Mouse (Mus musculus) kidney, adult 10 weeks (tissue): ENCODE measurements around the gene Ccdc137. TPM values are rescaled to one million over a fixed set of nuclear protein-coding genes. Genes with fewer than 3 reads are reported as not detected.

Experiments
- polyA plus RNA-seq: library from polyadenylated mRNA; stranded (reverse); fragments of 350-450 nt; fragmentation: Illumina TruSeq; extraction: RNeasy Lipid Tissue Mini Kit (QIAGEN cat#74804); gene quantifications from one replicate; pipeline ENCODE4 v1.2.3, GENCODE M21; 2014; ENCODE audit warnings: low read depth, low replicate concordance

Ccdc137 gene
- polyA plus RNA-seq, result 12.8 TPM

DNA sequence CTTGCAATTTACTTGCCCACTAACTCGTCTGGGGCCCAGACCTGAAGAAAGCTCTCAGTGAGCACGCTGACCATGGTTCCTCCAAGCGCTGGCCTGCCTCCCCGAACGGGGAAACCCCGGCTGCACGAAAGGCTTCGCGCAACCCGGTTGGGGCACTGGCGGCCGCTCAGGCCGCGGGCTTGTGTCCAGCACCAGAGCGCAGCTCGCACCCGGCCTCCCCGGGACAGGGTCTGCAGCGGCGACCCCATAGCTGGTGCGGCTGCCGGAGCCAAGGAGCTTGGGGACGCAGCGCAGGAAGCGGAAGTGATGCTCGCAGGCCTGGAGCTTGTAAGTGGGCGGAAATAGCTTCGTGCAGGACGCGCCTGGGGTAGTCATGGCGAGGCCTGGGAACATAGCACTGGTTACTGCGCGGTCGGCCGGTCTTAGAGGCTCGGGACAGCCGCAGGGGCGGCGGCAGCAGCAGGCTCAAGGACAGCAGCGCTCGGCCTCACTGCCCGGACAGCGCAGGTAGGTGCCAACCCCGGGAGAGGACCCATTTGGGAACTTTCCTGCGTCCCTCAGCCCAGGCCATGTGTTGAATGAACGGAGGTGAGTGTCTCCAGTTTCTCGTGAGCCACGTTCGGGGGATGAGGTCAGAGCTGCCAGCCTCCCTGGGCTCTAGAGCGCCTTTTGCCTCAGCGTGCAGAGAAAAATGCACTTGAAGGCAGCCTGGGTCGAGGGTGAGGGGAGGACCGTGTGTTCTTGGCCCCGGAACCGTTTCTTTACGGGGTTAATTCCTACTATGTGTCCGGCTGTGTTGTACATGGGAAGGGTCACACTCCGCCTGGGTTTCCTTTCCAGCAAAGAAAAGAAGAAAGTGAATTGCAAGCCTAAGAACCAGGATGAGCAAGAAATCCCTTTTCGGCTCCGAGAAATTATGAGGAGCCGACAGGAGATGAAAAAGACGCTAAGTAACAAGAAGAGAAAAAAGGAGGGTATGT, at the start of gene Ccdc137, which contains the start of gene Oxld1:
Gene Ccdc137, plus strand, starts transcription at position 344 of the 980 bp plus-strand sequence.
Gene Oxld1, minus strand, starts transcription at position 297 of the 980 bp plus-strand sequence.

DNA sequence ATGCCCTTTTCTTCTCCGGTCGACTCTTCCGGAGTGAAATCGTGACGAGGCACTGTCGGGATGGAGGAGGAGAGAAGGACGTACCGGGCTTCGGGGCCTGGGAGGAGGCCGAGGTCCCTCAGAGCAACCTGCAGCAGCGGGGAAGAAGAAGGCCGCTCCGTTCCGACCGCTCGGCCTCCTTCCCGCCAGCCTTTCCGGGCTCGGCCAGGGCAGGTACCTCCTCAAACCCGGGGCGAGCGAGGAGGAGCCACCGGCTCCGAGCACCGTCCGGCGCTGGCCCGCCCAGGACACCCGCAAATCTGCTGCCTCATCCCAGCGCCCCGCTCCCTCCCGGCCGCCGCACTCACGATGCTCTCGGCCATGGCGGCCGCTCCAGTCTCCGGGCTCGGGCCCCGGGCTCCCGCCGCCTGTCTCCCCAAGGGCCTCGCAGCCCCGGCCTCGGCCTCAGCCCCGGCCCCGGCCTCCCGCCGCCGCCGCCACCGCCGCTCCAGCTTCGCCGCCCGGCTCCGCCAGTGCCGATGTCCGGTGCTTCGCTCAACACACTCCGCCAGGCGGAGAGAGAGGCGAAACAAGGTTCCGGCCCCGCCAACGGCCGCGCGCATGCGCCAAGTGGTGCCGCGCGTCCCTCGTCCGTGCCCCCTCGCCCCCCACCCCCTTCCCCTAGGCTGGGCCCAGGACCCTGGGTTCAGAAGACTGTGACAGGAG, 20.6 kb upstream of the Ccdc137 start, which contains the start of gene Nploc4:
Gene Nploc4, minus strand, starts transcription at position 557 of the 705 bp plus-strand sequence.

DNA sequence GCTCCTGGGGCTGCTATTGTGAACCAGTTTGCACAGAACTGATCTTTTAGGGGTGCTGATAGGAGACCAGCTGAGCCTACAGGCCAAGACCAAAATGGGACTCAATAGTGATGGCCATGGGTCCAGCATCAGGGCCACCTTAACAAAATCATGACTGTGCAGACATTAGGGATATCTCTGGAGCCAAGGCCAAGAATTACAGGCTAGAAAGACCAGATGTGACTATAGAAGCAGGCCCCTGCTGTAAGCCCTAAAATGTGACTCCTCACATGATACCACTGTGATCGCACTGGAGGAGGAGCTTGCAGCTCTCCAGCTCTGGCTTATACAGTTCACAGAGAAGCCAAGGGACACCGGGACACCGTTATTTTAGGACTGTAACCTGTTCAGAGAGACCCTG, 15.6 kb upstream of the Ccdc137 start, which contains the start of gene Tspan10:
Gene Tspan10, plus strand, starts transcription at position 301 of the 400 bp plus-strand sequence.

DNA sequence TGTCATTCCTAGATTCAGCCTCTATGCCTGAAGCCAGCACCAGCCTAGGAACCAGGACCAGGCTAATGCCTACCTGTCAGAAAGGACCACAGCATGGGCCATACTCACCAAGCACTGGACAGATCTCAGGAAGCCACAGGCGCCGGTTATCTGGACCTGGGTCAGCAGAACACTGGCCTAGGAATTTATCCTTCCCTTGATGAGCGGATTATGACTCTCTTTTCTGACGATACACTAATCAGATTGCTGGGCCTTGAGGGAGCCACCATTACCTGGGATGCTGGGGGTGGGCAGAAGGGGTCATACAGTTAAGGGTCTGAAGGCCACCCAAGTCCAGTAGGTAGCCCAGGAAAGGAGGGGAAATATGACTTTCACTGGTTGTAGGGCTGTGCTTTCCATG, 4.6 kb upstream of the Ccdc137 start, which contains the start of gene Pde6g:
Gene Pde6g, minus strand, starts transcription at position 195 of the 400 bp plus-strand sequence.

DNA sequence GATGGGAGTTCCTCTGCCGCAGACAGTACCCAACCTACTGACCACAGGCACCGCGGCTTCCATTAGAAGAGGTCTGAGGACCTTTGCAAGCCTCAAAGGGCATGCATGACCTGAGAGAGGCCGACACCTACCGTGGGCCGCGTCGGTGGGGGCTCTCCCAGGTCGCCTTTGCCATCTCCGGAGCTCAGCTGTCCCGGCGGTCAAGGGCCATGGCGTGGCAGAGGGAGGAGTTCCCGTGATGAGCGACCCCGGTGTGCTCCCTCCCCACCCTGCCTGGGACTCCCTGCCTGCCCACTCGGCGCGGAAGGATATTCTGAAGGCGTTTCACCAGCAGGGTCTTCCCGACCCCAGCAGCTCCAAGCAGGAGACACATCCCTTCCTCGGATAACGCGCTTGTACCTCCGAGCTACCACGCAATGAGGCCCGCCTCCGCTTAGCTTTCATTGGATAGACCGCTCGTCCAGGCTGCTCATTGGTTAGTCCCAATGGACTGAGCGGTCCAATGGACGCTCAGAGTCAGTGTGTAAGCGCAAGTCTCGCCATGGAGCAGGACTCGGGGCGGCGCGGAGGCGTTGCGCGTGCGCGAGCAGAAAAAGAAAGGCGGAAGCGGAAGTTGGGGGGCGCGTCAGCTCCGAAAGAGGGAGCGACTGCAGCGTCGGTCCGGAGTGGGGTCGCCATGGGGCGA, 9.3 kb downstream of the Ccdc137 start, which contains the start of gene Arl16:
Gene Arl16, minus strand, starts transcription at position 557 of the 685 bp plus-strand sequence.

DNA sequence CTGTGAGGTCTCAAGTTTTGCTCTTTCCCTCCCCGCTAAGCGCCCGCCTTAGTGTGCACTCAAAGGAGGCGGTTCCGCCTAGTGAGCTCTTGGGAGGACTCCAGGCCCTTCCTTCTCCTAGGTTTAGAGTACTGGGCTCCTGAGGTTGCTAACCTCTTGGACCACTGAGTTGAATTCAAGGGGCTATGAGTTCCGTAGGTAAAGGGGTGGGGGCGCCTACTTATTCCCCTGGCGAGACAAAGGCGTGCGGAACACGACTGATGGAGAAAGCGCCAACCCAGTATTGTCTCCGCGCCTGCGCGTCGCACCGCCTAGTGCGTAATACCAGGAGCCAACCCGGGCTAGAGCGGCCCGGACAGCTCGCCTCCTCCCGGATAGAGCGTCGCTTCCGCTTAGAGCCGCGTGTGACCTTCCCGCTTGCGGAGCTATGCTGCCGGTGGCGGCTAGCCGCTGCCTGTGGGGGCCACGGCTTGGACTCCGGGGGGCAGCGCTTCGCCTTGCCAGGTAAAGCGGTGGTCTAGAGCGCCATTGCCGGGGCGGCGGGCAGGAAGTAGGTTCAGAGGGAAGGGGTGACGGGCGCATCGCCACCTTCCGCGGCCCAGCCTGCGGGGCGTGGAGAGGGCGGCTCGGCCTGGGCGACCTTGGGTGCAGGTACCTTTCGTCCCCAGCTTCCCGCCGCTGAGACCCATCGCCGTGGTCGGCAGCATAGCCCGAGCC, 26.5 kb downstream of the Ccdc137 start, which contains the start of gene Mrpl12:
Gene Mrpl12, plus strand, starts transcription at position 349 of the 717 bp plus-strand sequence.

DNA sequence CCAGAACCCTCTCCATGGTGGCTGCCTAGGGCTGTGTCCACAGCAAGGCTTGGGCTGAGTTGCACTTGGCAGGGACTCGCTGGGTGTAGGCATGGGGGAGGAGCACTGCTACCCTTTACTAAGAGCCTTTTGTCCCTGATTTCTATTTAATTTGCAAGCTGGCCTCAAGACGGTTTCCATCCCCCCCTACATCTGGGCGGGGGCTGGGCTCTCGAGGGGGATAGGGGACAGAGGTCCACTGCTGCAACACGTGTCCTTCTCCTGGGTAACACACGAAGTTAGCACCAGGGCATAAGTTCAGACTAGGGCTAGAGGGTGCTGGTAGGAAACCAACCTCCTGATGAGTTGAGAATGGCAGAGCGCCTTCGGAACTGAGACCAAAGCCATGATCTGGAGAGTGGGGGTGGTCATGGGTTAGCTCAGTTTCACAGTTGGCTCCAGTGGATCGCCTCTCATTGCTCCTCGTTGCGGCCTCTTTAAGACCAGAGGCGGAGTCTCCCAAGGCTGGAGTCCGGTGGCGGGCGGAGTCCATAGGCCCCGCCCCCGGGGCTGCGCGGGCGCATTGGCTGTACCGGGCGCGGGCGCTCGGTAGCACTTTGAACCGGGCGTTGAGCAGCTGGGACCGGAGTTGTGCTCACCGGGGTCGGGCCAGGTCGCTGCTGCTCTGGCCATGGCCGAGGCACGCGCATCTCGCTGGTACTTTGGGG, 33.6 kb downstream of the Ccdc137 start, which contains the start of gene Slc25a10:
Gene Slc25a10, plus strand, starts transcription at position 524 of the 707 bp plus-strand sequence.

Other genes with a start within 250 kb of the Ccdc137 start
- 1.1 TPM for gene Bahcc1, start 225.2 kb upstream of the Ccdc137 start, polyA plus RNA-seq
- gene Actg1, start 109.6 kb upstream of the Ccdc137 start, polyA plus RNA-seq, result 656 TPM
- not detected for gene Fscn2, start 96.6 kb upstream of the Ccdc137 start, polyA plus RNA-seq
- not detected for gene Faap100, start 79.4 kb upstream of the Ccdc137 start, polyA plus RNA-seq
- 13.1 TPM for gene Nploc4, start 20.4 kb upstream of the Ccdc137 start, polyA plus RNA-seq
- not detected for gene Tspan10, start 15.5 kb upstream of the Ccdc137 start, polyA plus RNA-seq
- gene Pde6g, start 4.6 kb upstream of the Ccdc137 start, polyA plus RNA-seq, result not detected
- not detected for gene Oxld1, start within 50 bp of the Ccdc137 start, polyA plus RNA-seq
- 9.9 TPM for gene Arl16, start 9.5 kb downstream of the Ccdc137 start, polyA plus RNA-seq
- 6.1 TPM for gene Mrpl12, start 26.5 kb downstream of the Ccdc137 start, polyA plus RNA-seq
- gene Slc25a10, start 33.7 kb downstream of the Ccdc137 start, polyA plus RNA-seq, result 2.5 TPM
- 2.3 TPM for gene Gcgr, start 72.6 kb downstream of the Ccdc137 start, polyA plus RNA-seq
- gene Mcrip1, start 91.6 kb downstream of the Ccdc137 start, polyA plus RNA-seq, result 0.89 TPM
- not detected for gene Ppp1r27, start 93.0 kb downstream of the Ccdc137 start, polyA plus RNA-seq
- gene P4hb, start 115.1 kb downstream of the Ccdc137 start, polyA plus RNA-seq, result 238 TPM
- 20.6 TPM for gene Arhgdia, start 123.5 kb downstream of the Ccdc137 start, polyA plus RNA-seq
- gene Alyref, start 140.2 kb downstream of the Ccdc137 start, polyA plus RNA-seq, result 11.9 TPM
- gene Anapc11, start 140.3 kb downstream of the Ccdc137 start, polyA plus RNA-seq, result 7.1 TPM
- not detected for gene Npb, start 150.4 kb downstream of the Ccdc137 start, polyA plus RNA-seq
- 15.0 TPM for gene Pcyt2, start 159.8 kb downstream of the Ccdc137 start, polyA plus RNA-seq
- 3.0 TPM for gene Sirt7, start 167.1 kb downstream of the Ccdc137 start, polyA plus RNA-seq
- gene Mafg, start 175.5 kb downstream of the Ccdc137 start, polyA plus RNA-seq, result 11.3 TPM
- 0.32 TPM for gene Pycr1, start 185.7 kb downstream of the Ccdc137 start, polyA plus RNA-seq
- gene Myadml2, start 190.0 kb downstream of the Ccdc137 start, polyA plus RNA-seq, result not detected
- not detected for gene Notum, start 203.1 kb downstream of the Ccdc137 start, polyA plus RNA-seq
- 1.6 TPM for gene Aspscr1, start 214.9 kb downstream of the Ccdc137 start, polyA plus RNA-seq